Mouse (Mus musculus): ENCODE data around the gene Gimap7. TPM values are rescaled to one million over a fixed set of nuclear protein-coding genes. Genes with fewer than 3 reads are reported as not detected.

Gene Gimap7
- polyA plus RNA-seq, 1 experiment from 2014 or later = not detected

- ATAC-seq (ENCODE audit: insufficient number of reproducible peaks, insufficient read depth, low FRiP score, low read depth) = peak; percentile 66
- H3K4me1 ChIP-seq (ENCODE audit: control insufficient read depth, insufficient read depth, low read length) = peaks cover 17% of the 10 kb centered on the region
- H3K27ac ChIP-seq (ENCODE audit: low read length) = peak overlapping the region; percentile 30; the same call in 1 of the 2 replicates
- peaks cover 9% of the 10 kb centered on the region; the same call in 1 of the 2 replicates for H3K27me3 ChIP-seq (ENCODE audit: control insufficient read depth, insufficient read depth, low read length)
- peak overlapping the region; percentile 22 for H3K4me2 ChIP-seq (replicated peaks; ENCODE audit: low read depth, low read length)
- no peak overlapping the region for H3K9ac ChIP-seq (replicated peaks; ENCODE audit: low read depth, low read length)
- no peak overlapping the region for H3K4me3 ChIP-seq (ENCODE audit: low read depth, low read length)
- H3K36me3 ChIP-seq (ENCODE audit: control insufficient read depth, insufficient read depth, low read length) = no peaks in the 10 kb centered on the region
- H3K9me3 ChIP-seq (ENCODE audit: control insufficient read depth, low read depth, low read length) = no peaks in the 10 kb centered on the region
- WGBS = 13% methylated on average over 3 of the region's 3 CpGs
Observed at GRCm38 (mm10) chr6:48741273-48741672, 22.9 kb downstream of the Gimap7 start.

GRCm38 (mm10) chr6:48741711-48742206 lies 23.3 kb downstream of the Gimap7 start:
- no peak for ATAC-seq (ENCODE audit: insufficient number of reproducible peaks, insufficient read depth, low FRiP score, low read depth)
- Histone ChIP-seq H3K27me3 (ENCODE audit: control insufficient read depth, insufficient read depth, low read length) (peaks cover 9% of the 10 kb centered on the region; the same call in 1 of the 2 replicates), H3K27ac (ENCODE audit: low read length) (peak overlapping the region; percentile 58; the same call in 1 of the 2 replicates)

GRCm38 (mm10) chr6:48742422-48743351 lies 24.3 kb downstream of the Gimap7 start:
- Histone ChIP-seq H3K36me3 (ENCODE audit: control insufficient read depth, insufficient read depth, low read length) (no peaks in the 10 kb centered on the region), H3K9me3 (ENCODE audit: control insufficient read depth, low read depth, low read length) (no peaks in the 10 kb centered on the region), H3K27ac (ENCODE audit: low read length) (peak overlapping the region; percentile 58; the same call in 1 of the 2 replicates), H3K4me1 (ENCODE audit: control insufficient read depth, insufficient read depth, low read length) (peaks cover 19% of the 10 kb centered on the region), H3K4me2 (replicated peaks; ENCODE audit: low read depth, low read length) (peak overlapping the region; percentile 85), H3K9ac (replicated peaks; ENCODE audit: low read depth, low read length) (peak overlapping the region; percentile 36; the same call in 1 of the 2 replicates), H3K27me3 (ENCODE audit: control insufficient read depth, insufficient read depth, low read length) (peaks cover 9% of the 10 kb centered on the region; the same call in 1 of the 2 replicates), H3K4me3 (ENCODE audit: low read depth, low read length) (peak overlapping the region; percentile 42)
- WGBS = 5% methylated on average over 52 of the region's 52 CpGs
- no peak for ATAC-seq (ENCODE audit: insufficient number of reproducible peaks, insufficient read depth, low FRiP score, low read depth)

More at GRCm38 (mm10) chr6:48741711-48742206, 23.3 kb downstream of the Gimap7 start:
- Histone ChIP-seq H3K4me3 (ENCODE audit: low read depth, low read length) (no peak overlapping the region), H3K9me3 (ENCODE audit: control insufficient read depth, low read depth, low read length) (no peaks in the 10 kb centered on the region), H3K4me2 (replicated peaks; ENCODE audit: low read depth, low read length) (peak overlapping the region; percentile 85), H3K4me1 (ENCODE audit: control insufficient read depth, insufficient read depth, low read length) (peaks cover 17% of the 10 kb centered on the region), H3K36me3 (ENCODE audit: control insufficient read depth, insufficient read depth, low read length) (no peaks in the 10 kb centered on the region), H3K9ac (replicated peaks; ENCODE audit: low read depth, low read length) (no peak overlapping the region)
- 15% methylated on average over 9 of the region's 9 CpGs for WGBS

- H3K4me1 ChIP-seq (ENCODE audit: control insufficient read depth, insufficient read depth, low read length) = peaks cover 19% of the 10 kb centered on the region
- no peak overlapping the region for H3K4me3 ChIP-seq (ENCODE audit: low read depth, low read length)
- H3K9ac ChIP-seq (replicated peaks; ENCODE audit: low read depth, low read length) = no peak overlapping the region
- H3K4me2 ChIP-seq (replicated peaks; ENCODE audit: low read depth, low read length) = no peak overlapping the region
- ATAC-seq (ENCODE audit: insufficient number of reproducible peaks, insufficient read depth, low FRiP score, low read depth) = no peak
- WGBS = 36% methylated on average over 2 of the region's 2 CpGs
- no peaks in the 10 kb centered on the region for H3K9me3 ChIP-seq (ENCODE audit: control insufficient read depth, low read depth, low read length)
- H3K27ac ChIP-seq (ENCODE audit: low read length) = no peak overlapping the region
- peaks cover 9% of the 10 kb centered on the region; the same call in 1 of the 2 replicates for H3K27me3 ChIP-seq (ENCODE audit: control insufficient read depth, insufficient read depth, low read length)
- H3K36me3 ChIP-seq (ENCODE audit: control insufficient read depth, insufficient read depth, low read length) = no peaks in the 10 kb centered on the region
Observed at GRCm38 (mm10) chr6:48745490-48745889, 27.1 kb downstream of the Gimap7 start.

GRCm38 (mm10) chr6:48745959-48746889 lies 27.8 kb downstream of the Gimap7 start, which contains the start of gene Gimap5:
Gene Gimap5 (plus strand): TSS chr6:48746197.
- peaks cover 9% of the 10 kb centered on the region; the same call in 1 of the 2 replicates for H3K27me3 ChIP-seq (ENCODE audit: control insufficient read depth, insufficient read depth, low read length)
- no peak within 1 kb of the TSS for H3K9ac ChIP-seq (replicated peaks; ENCODE audit: low read depth, low read length)
- 48% methylated on average over 16 of the region's 16 CpGs for WGBS
- ATAC-seq (ENCODE audit: insufficient number of reproducible peaks, insufficient read depth, low FRiP score, low read depth) = no peak
- 0 out of 2 replicates have a peak within 1 kb of the TSS, but pooled peaks have one; percentile 13 for H3K4me2 ChIP-seq (replicated peaks; ENCODE audit: low read depth, low read length)
- no peaks in the 10 kb centered on the region for H3K9me3 ChIP-seq (ENCODE audit: control insufficient read depth, low read depth, low read length)
- H3K4me1 ChIP-seq (ENCODE audit: control insufficient read depth, insufficient read depth, low read length) = peaks cover 19% of the 10 kb centered on the region
- H3K27ac ChIP-seq (ENCODE audit: low read length) = peak within 1 kb of the TSS; percentile 18; the same call in 1 of the 2 replicates
- H3K4me3 ChIP-seq (ENCODE audit: low read depth, low read length) = no peak within 1 kb of the TSS
- no peaks in the 10 kb centered on the region for H3K36me3 ChIP-seq (ENCODE audit: control insufficient read depth, insufficient read depth, low read length)

- Histone ChIP-seq H3K9me3 (ENCODE audit: control insufficient read depth, low read depth, low read length) (no peaks in the 10 kb centered on the region), H3K4me3 (ENCODE audit: low read depth, low read length) (no peak overlapping the region), H3K36me3 (ENCODE audit: control insufficient read depth, insufficient read depth, low read length) (no peaks in the 10 kb centered on the region), H3K27me3 (ENCODE audit: control insufficient read depth, insufficient read depth, low read length) (0 out of 2 replicates have a peak, but pooled peaks cover 5% of the 10 kb centered on the region), H3K4me1 (ENCODE audit: control insufficient read depth, insufficient read depth, low read length) (peaks cover 10% of the 10 kb centered on the region), H3K27ac (ENCODE audit: low read length) (0 out of 2 replicates have a peak overlapping the region, but pooled peaks have one; percentile 15), H3K9ac (replicated peaks; ENCODE audit: low read depth, low read length) (no peak overlapping the region), H3K4me2 (replicated peaks; ENCODE audit: low read depth, low read length) (no peak overlapping the region)
- no peak for ATAC-seq (ENCODE audit: insufficient number of reproducible peaks, insufficient read depth, low FRiP score, low read depth)
- 42% methylated on average over 7 of the region's 7 CpGs for WGBS
Observed at GRCm38 (mm10) chr6:48747091-48747966, 28.9 kb downstream of the Gimap7 start.

- no peak overlapping the region for H3K27ac ChIP-seq (ENCODE audit: low read length)
- H3K4me2 ChIP-seq (replicated peaks; ENCODE audit: low read depth, low read length) = no peak overlapping the region
- H3K9me3 ChIP-seq (ENCODE audit: control insufficient read depth, low read depth, low read length) = no peaks in the 10 kb centered on the region
- H3K36me3 ChIP-seq (ENCODE audit: control insufficient read depth, insufficient read depth, low read length) = no peaks in the 10 kb centered on the region
- H3K9ac ChIP-seq (replicated peaks; ENCODE audit: low read depth, low read length) = no peak overlapping the region
- ATAC-seq (ENCODE audit: insufficient number of reproducible peaks, insufficient read depth, low FRiP score, low read depth) = no peak
- WGBS = 76% methylated on average over 7 of the region's 7 CpGs
- no peaks in the 10 kb centered on the region for H3K27me3 ChIP-seq (ENCODE audit: control insufficient read depth, insufficient read depth, low read length)
- no peaks in the 10 kb centered on the region for H3K4me1 ChIP-seq (ENCODE audit: control insufficient read depth, insufficient read depth, low read length)
- no peak overlapping the region for H3K4me3 ChIP-seq (ENCODE audit: low read depth, low read length)
Observed at GRCm38 (mm10) chr6:48763567-48764270, 45.3 kb downstream of the Gimap7 start.

All from stomach, embryonic 14.5 days (tissue).